Mouse (Mus musculus): ENCODE measurements around the gene Dcps.

Gene Dcps

DNA sequence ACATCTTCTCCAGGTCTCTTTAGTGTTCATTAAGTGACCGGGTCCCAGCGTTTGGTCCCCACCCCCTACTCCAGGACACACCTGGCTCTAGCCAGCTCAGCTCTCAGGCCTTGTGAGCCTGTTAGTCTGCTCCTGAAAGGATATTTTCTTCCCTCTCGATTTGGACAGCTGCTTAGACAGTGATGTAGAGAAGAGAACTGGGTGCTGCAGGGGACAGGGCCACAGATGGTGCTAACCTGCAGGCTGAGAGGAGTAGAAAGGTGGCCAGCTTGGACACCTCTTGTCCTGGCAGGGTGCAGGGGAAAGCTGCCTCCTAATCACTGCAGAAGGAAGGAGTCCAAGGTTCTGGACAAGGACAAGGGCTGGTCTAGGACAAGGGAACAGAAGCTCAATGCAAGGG is 67.8 kb downstream of the Dcps start:
- peak in 1 of 2 experiments; percentile 1 for DNase-seq

DNA sequence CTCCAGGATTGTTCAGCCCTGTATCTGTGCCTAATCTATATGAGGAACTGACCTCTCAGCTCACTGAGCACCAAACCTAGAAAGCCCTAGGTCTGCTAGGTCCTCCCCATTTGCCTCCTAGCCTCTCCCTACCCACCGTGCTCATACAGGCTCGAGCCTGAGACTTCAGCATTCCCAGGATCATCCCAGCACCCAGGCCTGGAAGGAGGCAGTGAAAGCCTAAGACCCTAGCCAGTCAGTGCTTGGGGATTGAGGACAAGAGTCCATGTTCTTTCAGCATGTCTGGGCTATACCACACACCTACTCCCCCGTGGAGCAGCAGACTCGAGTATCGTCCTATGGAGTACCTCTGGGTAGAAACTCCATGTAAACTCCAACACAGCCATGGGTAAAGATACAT is 68.5 kb downstream of the Dcps start:
- DNase-seq: peak in 1 of 2 experiments; percentile 2

DNA sequence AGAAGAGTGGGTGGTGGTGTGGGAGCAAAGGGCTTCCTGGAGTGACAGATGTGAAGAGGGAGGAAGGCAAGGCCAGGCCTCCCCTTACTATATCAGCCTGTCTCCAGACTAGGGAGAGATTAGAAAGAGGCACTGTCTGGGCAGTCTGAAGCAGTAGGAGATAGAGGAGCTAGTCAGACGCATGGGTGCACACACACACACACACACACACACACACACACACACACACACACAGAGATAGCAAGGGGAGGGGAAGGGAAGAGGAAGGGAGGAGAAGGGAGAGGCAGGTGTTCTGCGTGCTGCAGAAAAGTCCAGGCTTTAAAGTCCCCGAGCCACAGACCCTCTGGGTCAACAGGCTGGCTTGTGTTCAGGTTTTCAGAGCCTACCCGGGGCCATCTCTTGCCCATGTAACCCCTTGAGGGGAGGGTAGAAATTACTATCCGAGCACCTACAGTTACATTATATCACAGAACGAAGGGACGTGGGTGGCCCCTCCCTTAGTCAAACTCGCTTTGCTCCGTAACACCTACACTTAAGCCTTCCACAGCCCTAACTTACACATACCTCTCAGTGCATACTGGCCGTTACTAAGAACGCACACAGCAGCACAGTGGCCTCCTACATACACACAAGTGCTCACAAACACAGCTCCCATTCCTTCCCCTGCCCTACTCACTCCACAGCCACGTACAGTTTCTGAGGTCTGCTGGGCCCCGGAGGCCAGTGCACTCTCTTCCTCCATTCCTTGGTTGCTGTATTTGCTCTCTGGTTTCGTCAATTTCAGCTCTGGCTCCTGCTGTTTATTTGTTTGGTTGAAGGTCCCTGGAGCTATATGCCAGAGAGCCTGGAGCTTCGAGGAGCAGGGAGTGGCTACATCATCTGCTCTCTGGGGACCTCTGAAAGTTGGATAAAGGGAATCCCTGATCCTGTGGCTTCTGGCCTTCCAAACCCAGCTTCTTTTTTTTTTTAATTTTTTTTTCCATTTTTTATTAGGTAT is 69.7 kb downstream of the Dcps start:
- no peak for DNase-seq

DNA sequence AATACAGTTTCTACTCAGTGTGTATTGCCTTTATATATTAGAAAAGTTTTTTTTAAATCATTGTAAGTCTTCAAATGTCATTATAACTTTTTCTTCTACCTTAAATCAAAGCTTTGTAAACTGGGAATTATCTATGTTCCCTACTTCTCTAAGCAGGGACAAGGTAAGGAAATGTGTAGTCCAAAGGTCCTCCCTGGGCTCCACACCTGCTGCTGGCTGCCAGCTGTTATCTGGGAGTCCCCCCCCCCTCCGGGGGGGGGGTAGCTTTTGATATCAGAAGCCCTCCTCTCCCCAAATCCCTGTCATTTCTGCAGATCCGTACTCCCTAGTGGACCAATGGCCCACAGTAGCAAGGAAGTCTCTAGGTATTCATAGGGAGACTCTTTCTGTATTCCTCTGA is 70.4 kb downstream of the Dcps start:
- peak in 1 of 2 experiments; percentile 2 for DNase-seq

DNA sequence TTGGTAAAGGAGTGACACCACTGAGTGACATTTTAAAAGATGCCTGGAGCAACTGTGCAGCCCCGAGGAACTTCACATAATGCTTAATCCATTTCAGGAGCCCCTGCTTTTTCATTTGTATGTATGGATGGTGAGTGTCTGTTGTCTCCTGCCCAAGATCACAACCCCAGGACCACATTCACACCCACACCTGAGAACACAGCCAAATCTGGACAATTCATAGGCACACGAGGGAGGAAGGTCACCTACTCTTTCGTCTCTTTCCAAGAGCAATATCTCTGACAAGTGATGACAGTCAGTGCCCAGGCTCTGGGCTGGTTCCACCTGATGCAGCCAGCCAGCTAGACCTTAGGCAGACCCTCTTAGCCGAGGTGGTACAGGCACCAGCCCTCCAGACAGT is 71.2 kb downstream of the Dcps start:
- no peak for DNase-seq

DNA sequence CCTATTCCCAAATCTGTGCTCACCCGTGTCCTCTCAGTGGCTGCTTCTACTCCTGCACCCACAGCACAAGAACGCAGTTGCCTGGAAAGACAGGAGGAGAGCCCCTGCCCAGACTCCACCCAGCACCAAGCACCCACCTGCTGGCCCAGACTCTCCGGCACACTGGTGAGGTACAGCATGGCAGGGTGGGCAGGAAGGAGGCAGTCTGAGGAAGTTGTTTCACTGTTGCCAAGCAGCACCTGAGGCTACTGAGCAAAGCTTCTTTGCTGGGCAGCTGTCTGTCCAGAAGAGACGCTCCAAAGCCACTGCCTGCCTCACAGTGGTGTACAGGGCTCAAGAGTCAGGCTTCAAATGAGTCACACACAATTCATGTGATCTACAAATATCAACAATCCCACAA is 77.1 kb downstream of the Dcps start:
- DNase-seq: no peak

DNA sequence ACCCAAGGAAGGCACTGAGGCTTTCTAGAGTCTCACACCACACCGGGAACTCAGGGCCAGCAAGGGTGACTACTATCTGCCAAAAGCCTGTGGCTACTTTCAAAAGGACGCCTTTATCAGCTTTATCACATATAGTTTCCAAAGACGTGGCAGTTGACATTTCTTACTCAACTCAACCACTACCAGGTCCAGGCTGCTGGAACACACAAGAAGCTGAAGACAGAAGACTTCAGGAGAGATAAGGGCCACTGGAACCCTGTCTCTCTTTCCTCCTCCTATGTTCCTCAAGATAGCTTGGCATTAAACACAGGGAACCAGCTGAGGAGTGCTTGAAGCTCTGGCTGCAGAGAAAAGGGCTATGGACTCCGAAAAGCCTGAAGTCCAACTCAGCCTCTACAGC is 78.0 kb downstream of the Dcps start:
- DNase-seq: no peak

DNA sequence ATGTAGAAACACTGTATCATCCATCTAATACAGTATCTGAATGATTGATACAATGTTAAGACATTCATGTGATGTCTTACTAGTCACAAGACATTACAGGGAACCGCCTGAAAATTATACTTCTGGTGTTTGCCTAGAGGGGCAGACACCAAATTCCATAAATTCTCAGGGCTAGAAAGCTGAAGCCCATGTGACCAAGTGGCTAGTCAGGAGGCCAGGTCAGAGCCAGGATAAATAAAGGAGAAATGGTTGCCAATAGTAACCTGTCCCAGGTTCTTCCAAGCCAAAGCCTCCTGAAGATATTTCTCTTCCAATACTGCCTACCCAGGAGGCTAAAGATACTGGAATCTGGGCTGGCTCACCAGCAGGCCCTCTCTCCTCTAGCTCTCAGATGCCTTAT is 80.1 kb downstream of the Dcps start:
- no peak for DNase-seq

DNA sequence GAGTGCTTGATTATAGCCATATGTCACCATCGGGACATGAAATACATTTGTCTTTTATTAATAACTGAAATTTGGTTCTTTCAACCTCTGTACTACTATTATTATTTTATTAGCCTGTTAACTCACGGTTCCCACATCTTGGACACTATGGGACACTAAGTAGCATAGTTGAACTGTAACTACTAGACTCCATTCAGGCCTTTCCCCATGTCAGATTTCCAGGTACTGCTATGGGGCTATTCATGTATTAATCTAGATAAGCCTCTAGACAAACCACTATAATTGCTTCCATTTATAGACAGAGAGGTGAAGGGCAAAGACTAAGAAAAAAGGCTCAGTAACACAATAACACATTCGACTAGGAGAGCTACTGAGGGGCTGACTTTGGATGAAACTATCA is 82.5 kb downstream of the Dcps start:
- no peak for DNase-seq

DNA sequence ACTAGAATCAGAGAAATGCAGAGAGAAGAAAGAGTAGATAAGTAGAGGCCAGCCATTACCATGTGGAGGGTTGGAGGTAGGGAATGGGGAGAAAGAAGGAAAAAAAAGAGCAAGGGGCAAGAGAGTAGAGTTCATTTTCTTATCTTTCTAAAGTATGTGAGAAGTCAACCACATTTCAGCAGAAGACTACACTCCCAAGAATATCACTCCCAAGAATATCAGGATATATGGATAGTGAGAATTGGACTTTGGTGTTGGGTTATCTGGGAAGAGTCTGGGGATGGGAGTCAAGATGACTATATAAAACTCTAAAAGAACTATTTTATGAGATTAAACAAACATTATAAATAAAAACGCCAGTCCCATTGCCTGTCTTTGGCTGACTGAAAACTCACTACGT is 83.0 kb downstream of the Dcps start:
- DNase-seq: no peak

Data from thymus, adult 18-20 months (tissue).